Mouse (Mus musculus) cortical plate, adult 2 months (tissue): Measurements from ENCODE around the gene 1700057G04Rik.

ENCODE experiments used
- CTCF ChIP-seq: fragments of 200-500 bp; IDR thresholded peaks from 2 replicates; pipeline ENCODE4 v1.5.1; 2011; ENCODE audit warnings: mild to moderate bottlenecking, control low read depth, low read length; ENCODE audit not compliant: insufficient read depth; ENCODE audit errors: extremely low read depth
- POLR2A ChIP-seq: fragments of 200-500 bp; IDR thresholded peaks from 2 replicates; pipeline ENCODE4 v1.6.1; 2011; ENCODE audit warnings: mild to moderate bottlenecking, low read length, control low read depth; ENCODE audit not compliant: insufficient read depth; ENCODE audit errors: extremely low read depth

DNA sequence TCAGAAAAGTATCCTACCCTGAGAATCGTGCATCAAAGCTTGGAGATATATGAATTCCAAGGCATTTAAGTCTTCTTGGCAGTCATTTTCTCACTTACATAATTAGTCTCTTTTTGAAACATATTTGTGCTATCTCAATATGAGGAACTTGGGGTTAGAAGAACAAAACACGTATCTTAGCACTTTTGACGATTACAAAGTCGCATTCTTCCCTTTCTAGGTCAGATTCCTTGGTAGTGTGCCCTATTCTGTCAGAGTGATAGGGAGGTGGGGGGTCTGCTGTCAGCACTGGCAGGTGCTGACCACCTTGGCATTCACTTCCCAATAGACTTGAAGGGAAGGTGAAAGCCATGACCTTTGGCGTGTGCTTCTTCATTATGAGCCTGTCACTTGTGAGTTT, 93.5 kb downstream of the 1700057G04Rik start:
- TF ChIP-seq CTCF (no peak), POLR2A (no peak)
